Mouse (Mus musculus) layer of hippocampus, adult 11-12 months (tissue): ENCODE results near the gene Nat8f7.
"Not testable (repeated sequence)": the region's sequence is repeated elsewhere in the genome, so short reads cannot be mapped to it uniquely, and the experiment has no call there.

Source experiments
- DNase-seq: peaks from one replicate; pipeline ENCODE4 v3.0.0; 2022; ENCODE audit warnings: low spot score

The Nat8f7 gene

DNA sequence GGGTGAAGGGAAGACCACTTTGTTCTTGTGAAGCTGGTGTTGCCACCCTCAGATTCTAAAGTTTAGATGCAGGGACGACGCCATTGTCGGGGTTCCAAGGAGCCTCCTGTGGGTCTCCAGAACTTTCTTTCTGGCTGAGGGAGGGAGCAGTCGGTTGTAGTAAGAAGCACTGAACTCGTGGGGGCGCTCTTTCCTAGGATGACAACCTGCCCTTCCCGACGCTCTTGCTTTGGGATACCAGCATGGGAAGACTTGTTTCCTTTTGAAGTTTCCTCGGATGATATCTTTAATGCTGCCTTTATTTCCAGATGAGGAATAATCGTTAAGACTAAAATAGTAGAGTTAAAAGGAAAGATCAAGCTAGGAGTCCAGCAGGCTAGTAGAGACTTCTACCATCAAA is at the start of gene Nat8f7:
TSS of gene Nat8f7 (minus strand) at position 101 of the 400 bp plus-strand sequence.
- not testable (repeated sequence) for DNase-seq

DNA sequence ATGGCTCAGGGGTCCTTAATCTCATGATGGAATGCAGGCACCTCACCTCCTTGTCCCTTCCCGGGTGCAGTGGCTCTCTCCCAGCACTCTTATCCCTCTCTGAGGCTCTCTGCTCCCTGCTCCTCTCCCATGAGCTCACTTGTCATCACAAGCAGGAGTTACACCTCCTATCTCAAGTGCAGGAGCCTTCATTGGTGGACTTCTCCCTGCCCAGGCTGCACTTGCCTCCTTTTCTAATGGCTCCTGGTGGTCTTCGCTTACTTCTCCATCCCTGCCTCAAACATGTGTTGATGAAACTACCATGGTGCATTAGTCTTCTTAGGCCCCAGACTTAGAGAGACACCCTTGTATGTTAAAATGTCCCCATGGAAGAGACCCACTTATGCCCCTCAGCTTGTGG is 49.7 kb upstream of the Nat8f7 start:
- not testable (repeated sequence) for DNase-seq

DNA sequence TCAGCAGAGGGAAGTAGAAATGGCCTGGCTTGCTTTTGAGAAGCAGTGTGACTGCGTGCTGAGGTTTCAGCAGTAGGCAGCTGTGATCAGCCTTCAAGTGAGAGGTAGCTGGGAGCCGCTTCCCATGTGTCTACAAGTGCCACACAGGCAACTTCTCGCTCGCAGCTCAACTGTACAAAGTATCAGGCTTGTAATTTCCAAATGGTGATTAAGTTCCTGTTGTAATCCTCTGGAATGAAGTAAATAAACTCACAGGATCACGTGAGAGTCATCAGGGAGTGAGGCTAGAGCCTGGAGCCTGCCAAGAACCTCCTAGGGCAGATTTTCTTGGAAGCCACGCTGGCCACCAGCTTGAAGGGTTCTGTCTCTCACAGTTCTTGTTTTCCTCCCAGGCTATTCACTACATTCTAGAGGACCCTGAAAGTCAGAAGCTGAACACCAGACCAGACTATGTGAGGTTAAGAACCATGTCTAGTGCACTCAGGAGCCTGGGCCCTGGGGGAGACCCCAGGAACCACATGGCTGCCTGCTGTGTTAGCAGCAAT is 42.8 kb upstream of the Nat8f7 start:
- DNase-seq, result not testable (repeated sequence)

DNA sequence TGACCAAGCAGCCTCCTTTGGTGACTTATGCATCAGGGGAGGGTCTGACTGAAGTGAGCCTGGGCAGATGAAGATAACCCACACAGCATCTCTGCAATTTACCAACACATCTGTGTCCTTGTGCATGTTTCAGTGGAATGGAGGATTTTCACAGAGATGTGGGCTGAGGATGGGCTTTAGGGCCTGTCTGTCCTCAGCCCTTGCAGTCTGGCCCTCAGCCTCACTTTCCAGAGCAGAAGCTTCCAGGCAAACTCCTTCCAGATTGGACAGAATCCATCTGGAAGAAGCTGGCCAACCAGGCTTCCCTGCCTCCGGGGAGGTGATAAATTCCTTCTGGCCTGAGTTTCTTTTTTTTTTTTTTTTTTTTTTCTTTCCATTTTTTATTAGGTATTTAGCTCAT is 3.4 kb downstream of the Nat8f7 start:
- not testable (repeated sequence) for DNase-seq

DNA sequence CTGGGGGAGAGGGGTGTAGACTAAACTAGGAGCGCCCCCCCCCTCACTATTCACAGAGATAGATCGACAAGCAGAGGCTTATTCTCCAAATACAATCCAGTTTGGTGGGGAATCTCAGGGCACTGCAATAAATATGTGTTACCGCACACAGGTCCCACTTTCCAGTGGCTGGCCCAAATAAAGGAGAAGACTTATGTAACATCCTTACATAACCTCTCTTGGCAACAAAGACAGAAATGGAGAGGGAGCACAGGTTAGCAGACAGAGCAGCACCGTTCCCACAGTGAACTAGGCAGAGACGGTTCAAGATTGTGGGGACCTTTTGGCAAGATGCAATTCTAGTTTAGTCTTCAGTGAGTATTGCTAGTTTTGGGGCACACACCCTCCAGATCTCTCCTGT is 3.8 kb downstream of the Nat8f7 start:
- DNase-seq, result not testable (repeated sequence)

DNA sequence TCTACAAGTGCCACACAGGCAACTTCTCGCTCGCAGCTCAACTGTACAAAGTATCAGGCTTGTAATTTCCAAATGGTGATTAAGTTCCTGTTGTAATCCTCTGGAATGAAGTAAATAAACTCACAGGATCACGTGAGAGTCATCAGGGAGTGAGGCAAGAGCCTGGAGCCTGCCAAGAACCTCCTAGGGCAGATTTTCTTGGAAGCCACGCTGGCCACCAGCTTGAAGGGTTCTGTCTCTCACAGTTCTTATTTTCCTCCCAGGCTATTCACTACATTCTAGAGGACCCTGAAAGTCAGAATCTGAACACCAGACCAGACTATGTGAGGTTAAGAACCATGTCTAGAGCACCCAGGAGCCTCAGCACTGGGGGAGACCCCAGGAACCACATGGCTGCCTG is 11.1 kb downstream of the Nat8f7 start:
- not testable (repeated sequence) for DNase-seq
